Mouse (Mus musculus) liver, postnatal 0 days (tissue): ENCODE results near the gene Wdr17.

Experiments
- CTCF ChIP-seq: sonication (generic); IDR thresholded peaks from 2 replicates; pipeline ENCODE4 v1.5.1; 2016; ENCODE audit warnings: antibody characterized with exemption, low read depth
- EP300 ChIP-seq: IDR thresholded peaks from 2 replicates; pipeline ENCODE4 v1.6.1; 2016; ENCODE audit warnings: antibody characterized with exemption, low read depth, mild to moderate bottlenecking

DNA sequence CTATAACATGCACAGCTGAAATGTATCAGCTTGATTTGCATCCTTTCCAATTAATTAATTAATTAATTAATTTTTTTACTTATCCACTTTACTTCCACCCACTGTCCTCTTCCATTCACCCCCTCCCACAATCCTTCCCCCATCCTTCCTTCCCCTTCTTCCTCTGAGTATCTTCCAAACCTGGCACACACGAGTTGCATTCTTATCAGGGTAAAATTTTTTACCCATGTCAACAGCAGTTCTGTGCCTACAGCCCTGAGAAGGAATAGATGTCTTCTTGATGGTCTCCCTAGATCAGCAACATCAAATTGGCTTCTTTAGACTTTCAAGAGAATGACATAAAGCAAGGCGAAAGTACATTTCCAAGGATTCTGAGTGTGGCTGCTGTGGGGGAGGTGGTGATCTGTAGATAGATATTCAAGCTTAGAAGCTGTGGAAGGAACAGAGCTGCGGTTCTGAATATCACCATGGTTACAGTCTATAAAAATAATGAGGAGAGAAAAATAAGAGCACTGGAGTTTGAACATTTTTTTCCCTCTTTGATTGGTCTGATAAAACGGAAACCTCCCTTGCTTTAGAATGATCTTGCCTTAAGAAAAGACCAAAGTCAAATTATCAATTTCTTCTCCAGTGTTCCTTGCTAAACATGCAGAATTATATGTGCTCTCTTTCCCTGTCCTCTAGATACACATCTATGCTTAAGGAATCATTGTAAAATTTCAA lies 22.8 kb downstream of the Wdr17 start:
- TF ChIP-seq CTCF (no peak), EP300 (no peak)
